Mouse (Mus musculus) small intestine, adult 2 months (tissue): ENCODE measurements at regions not wholly inside any gene's neighbourhood (a gene's known extent, or its start where the extent isn't known, plus 50 kb on each side); places are given as distances from the start of the nearest gene placed in this dataset.

Experiments used
- CTCF ChIP-seq: fragments of 200-500 bp; IDR thresholded peaks from 2 replicates; pipeline ENCODE4 v1.5.1; 2012; ENCODE audit warnings: low read depth, mild to moderate bottlenecking, control low read depth, inconsistent platforms, low read length, moderate library complexity, mixed read lengths; ENCODE audit not compliant: insufficient replicate concordance, insufficient read length; ENCODE audit errors: extremely low read depth
- POLR2A ChIP-seq: fragments of 200-500 bp; IDR thresholded peaks from 2 replicates; pipeline ENCODE4 v1.6.1; 2012; ENCODE audit warnings: low read depth, mild to moderate bottlenecking, control low read depth, inconsistent platforms, low read length, moderate library complexity

GRCm38 (mm10) chr7:136417327-136417726 is 477.1 kb upstream of the Mgmt start:
- TF ChIP-seq POLR2A (no peak), CTCF (no peak)
